Mouse (Mus musculus) liver, embryonic 11.5 days (tissue): Measurements from ENCODE around the gene Gm21885. TPM values are rescaled to one million over a fixed set of nuclear protein-coding genes. Genes with fewer than 3 reads are reported as not detected.

Experiments
- ATAC-seq: fragments of 200-750 bp; cut with Nextera tagmentation; replicated peaks from 2 replicates; pipeline ENCODE4 v1.8.0; 2017; ENCODE audit warnings: moderate number of reproducible peaks, mild to moderate bottlenecking, moderate TSS enrichment, moderate library complexity; ENCODE audit not compliant: low FRiP score
- DNase-seq: peaks from one replicate; pipeline ENCODE4 v3.0.0-alpha.2; 2017; ENCODE audit warnings: low spot score
- H3K27ac ChIP-seq: fragments of 300-500 bp; sonication (generic); 2 replicates; pipeline ENCODE4 v1.5.1; 2014; ENCODE audit warnings: mild to moderate bottlenecking, low read depth, low read length, control low read depth
- H3K27me3 ChIP-seq: fragments of 300-500 bp; sonication (generic); replicated peaks from 2 replicates; pipeline ENCODE4 v1.6.1; 2014; ENCODE audit warnings: low read length, mixed read lengths; ENCODE audit not compliant: control insufficient read depth, insufficient read depth
- H3K36me3 ChIP-seq: fragments of 300-500 bp; sonication (generic); 2 replicates; pipeline ENCODE4 v1.6.1; 2014; ENCODE audit warnings: mild to moderate bottlenecking, low read length, moderate library complexity, mixed read lengths; ENCODE audit not compliant: control insufficient read depth, insufficient read depth
- H3K4me1 ChIP-seq: fragments of 300-500 bp; sonication (generic); replicated peaks from 2 replicates; pipeline ENCODE4 v1.6.1; 2014; ENCODE audit warnings: low read length, mixed read lengths; ENCODE audit not compliant: control insufficient read depth, insufficient read depth
- H3K4me2 ChIP-seq: fragments of 300-500 bp; sonication (generic); 2 replicates; pipeline ENCODE4 v1.6.1; 2014; ENCODE audit warnings: mild to moderate bottlenecking, control low read depth, moderate library complexity
- H3K4me3 ChIP-seq: fragments of 300-500 bp; sonication (generic); 2 replicates; pipeline ENCODE4 v1.5.1; 2014; ENCODE audit warnings: low read depth, low read length, control low read depth
- H3K9ac ChIP-seq: fragments of 300-500 bp; sonication (generic); 2 replicates; pipeline ENCODE4 v1.6.1; 2014; ENCODE audit warnings: low read depth, low read length, control low read depth
- H3K9me3 ChIP-seq: fragments of 300-500 bp; sonication (generic); 2 replicates; pipeline ENCODE4 v1.6.1; 2016; ENCODE audit warnings: low read length, inconsistent platforms, mixed read lengths; ENCODE audit not compliant: control insufficient read depth
- WGBS: fragments of 180-500 bp; shearing (Covaris S2); extraction: QIAGEN DNeasy Blood & Tissue Kit; methylation state at CpG from one replicate; pipeline ENCODE4 v1.1.7; 2014; 5-methylcytosine and 5-hydroxymethylcytosine counted together
- polyA plus RNA-seq: library from polyadenylated mRNA; unstranded; fragments of >200 nt; fragmentation: Nextera tagmentation; extraction: Ambion mirVana; gene quantifications from 2 replicates; pipeline ENCODE4 v1.2.1, GENCODE M21; 2014

Gm21885 gene
- 0.40 TPM in 1 of 2 replicates, not detected in the other for polyA plus RNA-seq

- Histone ChIP-seq H3K4me1 (peaks cover 17% of the 10 kb centered on the region; the same call in 1 of the 2 replicates), H3K27ac (no peak within 1 kb of the TSS), H3K4me3 (no peak within 1 kb of the TSS), H3K9me3 (no peaks in the 10 kb centered on the region), H3K9ac (no peak within 1 kb of the TSS), H3K27me3 (no peaks in the 10 kb centered on the region), H3K36me3 (peaks cover 10% of the 10 kb centered on the region; the same call in 1 of the 2 replicates), H3K4me2 (no peak within 1 kb of the TSS)
- ATAC-seq (peak; percentile 36; the same call in 1 of the 2 replicates), DNase-seq (no peak)
- 77% methylated on average over 11 of the region's 11 CpGs for WGBS
Observed at GRCm38 (mm10) chr11:94281199-94282181, at the start of gene Gm21885. Gm21885 (plus strand) TSS chr11:94281873.

DNA sequence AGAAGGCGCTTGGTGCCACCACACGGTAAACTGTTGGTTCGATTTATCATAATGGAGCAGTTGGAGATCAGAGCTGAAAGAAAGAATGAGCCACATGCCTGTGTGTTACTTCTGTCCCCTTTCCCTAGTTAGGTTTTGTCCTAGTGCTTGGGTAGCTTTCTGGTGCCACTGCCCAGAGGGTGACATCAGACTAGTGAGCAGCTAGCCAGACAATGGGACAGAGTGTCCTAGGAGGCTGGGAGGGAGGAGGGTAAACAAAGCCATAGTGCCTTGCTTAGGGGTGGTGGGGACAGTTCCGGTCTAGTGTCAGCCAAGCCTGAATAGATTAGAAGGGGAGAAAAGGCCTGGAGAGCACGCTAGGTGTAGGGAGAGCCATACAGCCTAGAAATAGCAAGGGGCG, 48.3 kb upstream of the Gm21885 start:
- H3K4me3 ChIP-seq: no peak overlapping the region
- no peak overlapping the region for H3K9ac ChIP-seq
- WGBS: 78% methylated on average over 6 of the region's 6 CpGs
- DNase-seq (no peak), ATAC-seq (no peak)
- peaks cover 28% of the 10 kb centered on the region for H3K4me1 ChIP-seq
- no peak overlapping the region for H3K4me2 ChIP-seq
- H3K9me3 ChIP-seq: no peaks in the 10 kb centered on the region
- H3K27me3 ChIP-seq: no peaks in the 10 kb centered on the region
- no peak overlapping the region for H3K27ac ChIP-seq
- no peaks in the 10 kb centered on the region for H3K36me3 ChIP-seq

GRCm38 (mm10) chr11:94234380-94234779, 47.3 kb upstream of the Gm21885 start:
- no peaks in the 10 kb centered on the region for H3K27me3 ChIP-seq
- H3K4me1 ChIP-seq: peaks cover 27% of the 10 kb centered on the region
- no peak overlapping the region for H3K9ac ChIP-seq
- no peak overlapping the region for H3K4me2 ChIP-seq
- DNase-seq (no peak), ATAC-seq (peak; percentile 40)
- H3K36me3 ChIP-seq: no peaks in the 10 kb centered on the region
- no peak overlapping the region for H3K4me3 ChIP-seq
- H3K27ac ChIP-seq: no peak overlapping the region
- WGBS: 74% methylated on average over 12 of the region's 12 CpGs
- no peaks in the 10 kb centered on the region for H3K9me3 ChIP-seq

GRCm38 (mm10) chr11:94234857-94235256, 46.8 kb upstream of the Gm21885 start:
- Histone ChIP-seq H3K27ac (no peak overlapping the region), H3K27me3 (no peaks in the 10 kb centered on the region), H3K4me1 (peaks cover 23% of the 10 kb centered on the region), H3K4me3 (no peak overlapping the region), H3K4me2 (no peak overlapping the region), H3K9ac (no peak overlapping the region), H3K36me3 (no peaks in the 10 kb centered on the region), H3K9me3 (no peaks in the 10 kb centered on the region)
- 83% methylated on average over 8 of the region's 8 CpGs for WGBS
- ATAC-seq (no peak), DNase-seq (no peak)

- Histone ChIP-seq H3K27ac (no peak overlapping the region), H3K9me3 (no peaks in the 10 kb centered on the region), H3K4me2 (peak overlapping the region; percentile 19; the same call in 1 of the 2 replicates), H3K4me3 (no peak overlapping the region), H3K4me1 (peaks cover 13% of the 10 kb centered on the region), H3K9ac (no peak overlapping the region), H3K36me3 (no peaks in the 10 kb centered on the region), H3K27me3 (no peaks in the 10 kb centered on the region)
- ATAC-seq: peak; percentile 82
- DNase-seq: peak; percentile 50
- 17% methylated on average over 3 of the region's 3 CpGs for WGBS
Observed at GRCm38 (mm10) chr11:94236074-94236473, 45.6 kb upstream of the Gm21885 start.

DNA sequence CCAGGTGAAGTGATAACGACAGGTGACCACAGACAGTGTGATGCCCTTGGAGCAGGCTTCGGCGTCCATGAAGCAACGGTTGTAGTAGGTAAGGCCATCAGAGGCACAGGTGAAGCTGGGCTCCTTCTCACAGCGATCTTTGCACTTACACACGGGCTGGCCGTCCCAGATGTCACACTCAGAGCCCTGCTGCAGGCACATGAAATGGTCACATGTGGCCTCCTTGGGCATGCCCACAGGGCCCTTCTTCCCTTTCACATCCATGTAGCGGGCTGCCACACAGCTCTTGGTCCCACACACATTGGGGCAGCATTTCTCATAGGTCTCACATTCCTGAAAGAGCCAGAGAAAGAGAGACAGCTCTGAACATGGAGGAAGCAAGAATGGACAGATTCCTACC, 42.9 kb upstream of the Gm21885 start:
- Histone ChIP-seq H3K9me3 (no peaks in the 10 kb centered on the region), H3K9ac (no peak overlapping the region), H3K4me1 (peaks cover 15% of the 10 kb centered on the region), H3K4me3 (no peak overlapping the region), H3K27me3 (0 out of 2 replicates have a peak, but pooled peaks cover 4% of the 10 kb centered on the region), H3K4me2 (no peak overlapping the region), H3K36me3 (no peaks in the 10 kb centered on the region), H3K27ac (no peak overlapping the region)
- 88% methylated on average over 8 of the region's 8 CpGs for WGBS
- DNase-seq (no peak), ATAC-seq (no peak)

DNA sequence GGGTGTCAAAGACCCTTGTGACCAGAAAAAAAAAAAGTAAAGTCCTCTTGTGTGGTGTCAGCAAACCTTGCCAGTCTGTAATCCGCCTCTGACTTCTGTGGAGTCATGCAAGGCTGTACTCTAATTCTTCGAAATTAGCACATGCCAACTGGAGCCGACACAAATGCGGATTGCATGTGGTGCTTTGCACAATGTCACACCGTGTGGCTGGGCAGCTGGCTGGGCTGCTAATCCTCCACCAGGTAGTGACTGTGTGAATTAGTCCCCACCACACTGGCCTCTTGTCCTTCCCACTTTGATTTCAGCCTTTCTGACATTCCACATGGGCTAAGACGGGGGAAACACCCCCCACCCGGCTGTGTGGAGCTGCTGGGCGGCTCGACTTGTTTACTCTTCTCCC, 42.0 kb upstream of the Gm21885 start:
- H3K27ac ChIP-seq: no peak overlapping the region
- ATAC-seq: no peak

DNA sequence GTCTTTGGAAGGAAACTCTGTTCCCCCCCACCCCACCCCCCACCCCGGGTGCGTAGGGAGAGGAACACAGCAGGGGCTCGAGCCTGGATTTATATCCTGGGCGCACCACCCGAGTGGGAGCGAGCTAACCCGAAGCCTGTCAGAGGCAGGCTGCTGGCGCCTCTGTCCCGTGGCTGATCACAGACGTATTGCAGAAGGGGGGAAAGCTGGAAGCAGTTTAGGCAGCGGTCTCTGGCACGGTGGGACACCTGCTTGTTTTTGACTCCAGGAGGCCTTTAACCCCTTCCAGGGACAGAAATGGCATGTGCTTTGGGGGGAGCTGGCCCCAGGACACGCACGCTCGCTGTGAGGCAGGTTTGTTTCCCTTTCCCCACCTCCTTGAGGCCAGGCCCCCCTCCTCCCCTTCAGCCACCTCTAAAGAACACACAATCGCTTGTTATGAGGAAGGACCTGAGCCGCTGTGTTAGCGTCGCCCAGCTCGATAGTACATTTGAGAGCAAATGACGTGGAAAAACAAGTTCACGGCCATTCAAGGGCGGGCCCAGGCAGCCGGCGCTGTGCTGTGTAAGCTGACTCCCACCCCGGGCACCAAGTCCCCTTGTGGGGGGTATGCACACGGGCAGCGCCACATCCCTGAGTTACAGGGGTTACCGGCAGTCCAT, 38.8 kb upstream of the Gm21885 start:
- H3K4me2 ChIP-seq: peak overlapping the region; percentile 70
- H3K4me1 ChIP-seq: peaks cover 7% of the 10 kb centered on the region
- no peaks in the 10 kb centered on the region for H3K9me3 ChIP-seq
- peak overlapping the region; percentile 39 for H3K4me3 ChIP-seq
- ATAC-seq (peak; percentile 37; the same call in 1 of the 2 replicates), DNase-seq (no peak)
- no peak overlapping the region for H3K27ac ChIP-seq
- WGBS: 14% methylated on average over 29 of the region's 29 CpGs
- peak overlapping the region; percentile 46; the same call in 1 of the 2 replicates for H3K9ac ChIP-seq
- peaks cover 12% of the 10 kb centered on the region for H3K27me3 ChIP-seq
- H3K36me3 ChIP-seq: no peaks in the 10 kb centered on the region

More for the DNA sequence above, 42.0 kb upstream of the Gm21885 start:
- Histone ChIP-seq H3K36me3 (no peaks in the 10 kb centered on the region), H3K9ac (no peak overlapping the region), H3K4me2 (no peak overlapping the region), H3K27me3 (peaks cover 8% of the 10 kb centered on the region; the same call in 1 of the 2 replicates), H3K4me3 (no peak overlapping the region), H3K4me1 (peaks cover 12% of the 10 kb centered on the region), H3K9me3 (no peaks in the 10 kb centered on the region)
- WGBS: 48% methylated on average over 9 of the region's 9 CpGs
- DNase-seq: no peak
